Mouse (Mus musculus) CD4-positive, CD25-positive, alpha-beta regulatory T cell, adult 2 months (primary cell): ENCODE results near the gene Thap3.

ENCODE experiments used
- DNase-seq: peaks from one replicate; pipeline ENCODE4 v3.0.0-alpha.2; 2012; ENCODE audit warnings: low read depth, low spot score

Gene Thap3

DNA sequence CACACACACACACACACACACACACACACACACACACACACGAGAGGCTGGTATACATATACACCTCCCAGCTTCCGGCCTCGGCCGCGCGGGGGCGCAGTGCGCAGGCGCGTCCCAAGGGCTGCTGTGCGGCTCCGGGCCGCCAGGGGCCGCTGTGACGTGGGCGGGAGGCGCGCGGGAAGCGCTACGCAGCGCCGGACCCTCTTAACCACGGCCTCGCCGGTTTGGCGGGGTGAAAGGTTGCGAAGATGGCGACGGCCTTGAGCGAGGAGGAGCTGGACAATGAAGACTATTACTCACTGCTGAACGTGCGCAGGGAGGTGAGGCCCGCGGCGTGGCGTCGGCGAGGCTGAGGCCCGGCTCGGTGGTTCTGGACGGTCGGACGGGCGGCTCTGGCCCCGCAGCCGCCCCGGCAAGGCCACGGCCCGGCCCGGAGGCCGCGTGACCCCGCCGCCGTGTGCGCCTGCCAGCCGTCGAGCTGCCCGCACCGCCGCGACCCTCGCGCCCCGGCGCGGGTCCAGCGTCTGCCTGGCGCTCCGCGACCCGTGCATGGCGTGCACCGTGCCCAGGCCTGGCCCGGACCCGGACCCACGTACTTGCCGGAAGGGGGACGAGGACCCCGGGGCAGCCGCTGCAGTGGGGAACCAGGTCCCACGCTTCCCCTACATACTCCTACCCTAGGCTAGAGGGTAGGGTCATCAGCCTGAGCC, 55.1 kb downstream of the Thap3 start, which contains the start of gene Dnajc11:
Gene Dnajc11, plus strand, starts transcription at position 187 of the 710 bp plus-strand sequence.
- DNase-seq = peak; percentile 96
